Mouse (Mus musculus) hematopoietic multipotent progenitor cell, adult 10-12 weeks (in vitro differentiated cells): ENCODE results near the gene BC030870. TPM values are rescaled to one million over a fixed set of nuclear protein-coding genes. Genes with fewer than 3 reads are reported as not detected.

ENCODE experiments used
- polyA plus RNA-seq: library from polyadenylated mRNA; stranded (reverse); fragments of >175 nt; gene quantifications from 2 replicates; pipeline ENCODE4 v1.2.3, GENCODE M21; 2012; ENCODE audit warnings: low replicate concordance

Gene BC030870
- polyA plus RNA-seq = not detected in 2 replicates

GRCm38 (mm10) chr8:65129199-65129788 is at the start of gene BC030870:
TSS of gene BC030870 (minus strand) at chr8:65129563.

GRCm38 (mm10) chr8:65074733-65075132 is 54.6 kb downstream of the BC030870 start, which contains the start of gene Gm10663:
TSS of gene Gm10663 (plus strand) at chr8:65075033.

DNA sequence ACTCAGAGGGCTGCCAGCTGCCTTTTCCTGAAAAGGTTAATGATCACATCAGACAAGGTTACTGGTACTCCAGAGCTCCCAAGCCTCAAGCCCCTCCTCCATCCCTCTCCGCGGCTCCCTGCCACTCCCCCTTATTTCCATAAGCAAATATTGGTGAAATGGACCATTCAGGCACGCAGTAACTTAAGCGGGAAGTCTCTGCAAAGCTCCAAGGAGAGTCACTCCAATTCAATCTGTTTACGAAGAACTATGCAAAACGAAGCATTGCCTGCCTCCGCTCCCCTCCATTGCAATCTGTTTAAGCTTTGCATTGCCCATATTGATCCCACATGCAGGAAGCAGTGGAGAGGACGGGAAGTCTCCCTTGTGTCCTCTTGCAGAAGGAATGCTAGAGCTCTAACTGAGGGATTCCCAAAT is 92.2 kb downstream of the BC030870 start, which contains the start of gene Apela:
TSS of gene Apela (minus strand) at position 220 of the 417 bp plus-strand sequence.

Other genes with a start within 250 kb of the BC030870 start
- 54.8 and 97.1 TPM in 2 replicates for gene Tmem192, start 182.4 kb downstream of the BC030870 start, polyA plus RNA-seq
- gene Trim75, start 141.7 kb downstream of the BC030870 start, polyA plus RNA-seq = not detected in 2 replicates
- not detected in 2 replicates for gene Trim61, start 111.0 kb downstream of the BC030870 start, polyA plus RNA-seq
- not detected in 2 replicates for gene Trim60, start 111.0 kb downstream of the BC030870 start, polyA plus RNA-seq
- not detected in 2 replicates for gene Apela, start 92.2 kb downstream of the BC030870 start, polyA plus RNA-seq
- gene Gm10663, start 54.5 kb downstream of the BC030870 start, polyA plus RNA-seq = not detected in 2 replicates